Mouse (Mus musculus): Measurements from ENCODE around the gene Theg.

DNA sequence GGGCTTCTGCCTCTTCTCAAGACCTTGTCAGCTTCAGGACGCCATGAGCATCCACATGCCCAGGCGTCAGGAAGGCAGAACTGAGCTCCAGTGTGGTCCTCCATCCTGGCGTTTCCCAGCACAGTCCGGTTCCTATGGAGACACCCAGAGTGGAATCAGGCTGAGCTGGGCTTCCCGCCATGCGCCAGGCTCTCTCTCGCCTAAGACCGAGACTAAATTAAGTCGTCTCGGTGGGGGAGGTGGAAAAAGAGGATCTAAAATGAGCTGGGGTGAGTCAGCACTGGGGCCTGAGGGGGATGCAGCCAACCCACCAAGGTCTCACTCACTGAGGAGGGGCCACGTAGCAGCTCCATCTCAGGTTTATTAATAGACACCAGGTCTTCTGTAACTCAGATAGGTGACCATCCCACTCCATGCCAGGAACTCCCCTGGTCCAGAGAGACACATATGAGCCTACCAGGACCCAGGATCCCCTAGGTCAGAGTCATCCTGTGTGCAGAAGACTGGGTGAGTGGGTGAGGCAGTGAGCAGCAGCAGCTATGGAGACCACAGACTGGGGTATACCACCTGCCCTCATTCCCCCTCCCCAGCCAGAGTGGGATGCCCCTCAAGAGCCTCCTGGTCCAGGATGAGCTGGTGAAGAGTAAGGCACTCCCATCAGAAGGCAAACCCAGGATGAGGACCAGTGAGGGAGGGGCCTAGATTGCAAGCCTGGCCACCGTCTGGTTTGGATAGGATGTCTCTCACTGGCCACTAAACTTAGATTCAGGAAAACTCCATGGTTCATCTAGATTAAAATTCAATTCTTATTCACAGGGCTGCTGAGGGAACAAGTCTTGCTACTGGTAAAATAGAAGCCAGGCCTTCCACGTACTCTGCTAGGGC, 10.2 kb upstream of the Theg start:
- TF ChIP-seq CTCF (IDR thresholded peaks at IDR 0.05; ENCODE audit: low read depth) (no peak), EP300 (IDR thresholded peaks at IDR 0.05; ENCODE audit: low read depth) (no peak)

All from liver, postnatal 0 days (tissue).